Mouse (Mus musculus) forebrain, embryonic 11.5 days (tissue): ENCODE measurements around the gene Zfyve21. TPM values are rescaled to one million over a fixed set of nuclear protein-coding genes. Genes with fewer than 3 reads are reported as not detected.

Source experiments
- ATAC-seq: fragments of 200-750 bp; cut with Nextera tagmentation; replicated peaks from 2 replicates; pipeline ENCODE4 v1.8.0; 2017; ENCODE audit warnings: moderate TSS enrichment; ENCODE audit not compliant: low FRiP score
- DNase-seq: peaks from one replicate; pipeline ENCODE4 v3.0.0-alpha.2; 2017; ENCODE audit warnings: low spot score
- H3K27ac ChIP-seq: fragments of 300-500 bp; sonication (generic); 2 replicates; pipeline ENCODE4 v1.5.1; 2014; ENCODE audit warnings: low read depth, low read length
- H3K27me3 ChIP-seq: fragments of 300-500 bp; sonication (generic); 2 replicates; pipeline ENCODE4 v1.6.1; 2014; ENCODE audit warnings: mild to moderate bottlenecking, low read length, mixed read lengths; ENCODE audit not compliant: control insufficient read depth, insufficient read depth
- H3K36me3 ChIP-seq: fragments of 300-500 bp; sonication (generic); 2 replicates; pipeline ENCODE4 v1.6.1; 2014; ENCODE audit warnings: mild to moderate bottlenecking, low read length, moderate library complexity, mixed read lengths; ENCODE audit not compliant: control insufficient read depth, insufficient read depth
- H3K4me1 ChIP-seq: fragments of 300-500 bp; sonication (generic); replicated peaks from 2 replicates; pipeline ENCODE4 v1.6.1; 2014; ENCODE audit warnings: low read length, mixed read lengths; ENCODE audit not compliant: control insufficient read depth, insufficient read depth
- H3K4me2 ChIP-seq: fragments of 300-500 bp; sonication (generic); 2 replicates; pipeline ENCODE4 v1.6.1; 2014; ENCODE audit warnings: low read depth, mild to moderate bottlenecking, low read length, moderate library complexity, mixed read lengths; ENCODE audit not compliant: severe bottlenecking
- H3K4me3 ChIP-seq: fragments of 300-500 bp; sonication (generic); 2 replicates; pipeline ENCODE4 v1.5.1; 2014; ENCODE audit warnings: low read depth, low read length
- H3K9ac ChIP-seq: fragments of 300-500 bp; sonication (generic); 2 replicates; pipeline ENCODE4 v1.6.1; 2014; ENCODE audit warnings: low read length
- H3K9me3 ChIP-seq: fragments of 300-500 bp; sonication (generic); 2 replicates; pipeline ENCODE4 v1.6.1; 2016; ENCODE audit warnings: low read length, mixed read lengths; ENCODE audit not compliant: control insufficient read depth
- WGBS: fragments of 180-500 bp; shearing (Covaris S2); extraction: QIAGEN DNeasy Blood & Tissue Kit; methylation state at CpG from one replicate; pipeline ENCODE4 v1.1.7; 2014; 5-methylcytosine and 5-hydroxymethylcytosine counted together
- polyA plus RNA-seq: library from polyadenylated mRNA; unstranded; fragments of >200 nt; fragmentation: Nextera tagmentation; extraction: Ambion mirVana; gene quantifications from 2 replicates; pipeline ENCODE4 v1.2.1, GENCODE M21; 2014

Zfyve21 gene
- polyA plus RNA-seq, 1 experiment from 2014 or later: 66.5 TPM

DNA sequence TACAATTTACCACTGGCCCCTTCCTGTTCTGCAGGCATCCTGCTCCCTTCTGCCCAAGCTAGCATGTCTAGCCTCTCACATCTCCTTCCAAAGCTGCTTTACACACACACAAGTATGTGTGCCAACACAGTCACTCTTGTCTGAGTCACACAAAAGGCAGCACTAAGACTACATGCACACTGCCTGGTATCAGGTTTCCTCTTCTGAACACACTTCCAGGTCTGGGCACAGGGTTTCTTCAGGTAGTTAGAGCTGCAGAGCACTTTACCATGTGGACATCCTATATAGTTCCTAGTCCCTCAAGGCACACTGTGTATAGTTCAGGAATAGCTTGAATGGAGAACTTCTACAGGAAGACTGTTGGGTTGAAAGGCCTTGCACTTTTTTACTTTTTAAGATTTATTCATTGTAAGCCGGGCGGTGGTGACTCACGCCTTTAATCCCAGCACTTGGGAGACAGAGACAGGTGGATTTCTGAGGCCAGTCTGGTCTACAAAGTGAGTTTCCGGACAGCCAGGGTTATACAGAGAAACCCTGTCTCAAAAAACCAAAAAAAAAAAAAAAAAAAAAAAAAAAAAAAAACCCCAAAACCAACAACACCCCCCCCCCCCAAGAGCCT, 50.3 kb downstream of the Zfyve21 start:
- no peak overlapping the region for H3K4me2 ChIP-seq
- H3K9ac ChIP-seq: no peak overlapping the region
- H3K27ac ChIP-seq: no peak overlapping the region
- H3K27me3 ChIP-seq: no peaks in the 10 kb centered on the region
- H3K4me1 ChIP-seq: no peaks in the 10 kb centered on the region
- H3K9me3 ChIP-seq: no peaks in the 10 kb centered on the region
- no peak overlapping the region for H3K4me3 ChIP-seq
- no peak for DNase-seq
- no peaks in the 10 kb centered on the region for H3K36me3 ChIP-seq
- no peak for ATAC-seq
- WGBS: 89% methylated on average over 4 of the region's 4 CpGs

DNA sequence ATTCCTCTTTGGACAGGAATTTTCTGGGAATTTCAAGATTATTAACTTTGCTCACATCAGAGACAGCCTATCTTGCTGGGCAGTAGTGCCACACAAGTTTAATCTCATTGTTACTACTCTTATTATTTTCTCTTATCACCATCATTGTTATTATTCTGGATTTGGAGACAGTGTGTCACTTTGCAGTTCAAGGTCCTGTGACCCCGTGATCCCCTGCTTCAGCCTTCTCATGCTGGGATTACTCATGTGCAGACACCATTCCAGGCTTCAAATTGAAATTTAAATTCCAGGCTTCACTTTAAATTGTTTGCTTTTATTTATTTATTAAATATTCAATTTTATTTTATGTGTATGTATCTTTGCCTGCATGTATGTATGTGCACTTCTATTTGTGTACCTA, 55.8 kb downstream of the Zfyve21 start:
- no peak for ATAC-seq
- WGBS: 89% methylated on average over 1 of the region's 1 CpGs

DNA sequence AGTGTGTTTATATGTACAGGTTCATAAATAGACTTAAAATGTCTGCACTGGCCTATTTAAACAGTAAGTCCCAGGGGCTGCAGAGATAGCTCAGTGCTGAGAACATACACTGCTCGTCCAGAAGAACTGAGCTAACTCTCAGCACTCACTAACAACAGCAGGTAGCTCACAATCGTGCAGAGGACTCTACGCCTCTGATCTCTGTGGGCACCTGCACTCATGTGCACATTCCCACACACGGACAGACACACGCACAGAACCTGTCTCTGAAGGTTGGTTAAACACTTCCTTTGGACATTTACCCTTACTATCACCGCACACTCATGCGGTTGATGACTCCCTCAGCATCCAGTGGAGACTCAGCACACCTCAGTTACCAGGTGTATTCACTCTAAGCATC, 56.8 kb downstream of the Zfyve21 start:
- no peaks in the 10 kb centered on the region for H3K4me1 ChIP-seq
- no peak overlapping the region for H3K9ac ChIP-seq
- H3K9me3 ChIP-seq: no peaks in the 10 kb centered on the region
- no peak overlapping the region for H3K4me3 ChIP-seq
- ATAC-seq (no peak), DNase-seq (no peak)
- no peak overlapping the region for H3K4me2 ChIP-seq
- no peaks in the 10 kb centered on the region for H3K27me3 ChIP-seq
- H3K36me3 ChIP-seq: no peaks in the 10 kb centered on the region
- WGBS: 88% methylated on average over 7 of the region's 7 CpGs
- no peak overlapping the region for H3K27ac ChIP-seq

More for the DNA sequence above, 55.8 kb downstream of the Zfyve21 start:
- DNase-seq: no peak
- no peak overlapping the region for H3K4me3 ChIP-seq
- no peak overlapping the region for H3K9ac ChIP-seq
- no peak overlapping the region for H3K27ac ChIP-seq
- H3K36me3 ChIP-seq: no peaks in the 10 kb centered on the region
- H3K4me1 ChIP-seq: no peaks in the 10 kb centered on the region
- H3K9me3 ChIP-seq: no peaks in the 10 kb centered on the region
- no peak overlapping the region for H3K4me2 ChIP-seq
- no peaks in the 10 kb centered on the region for H3K27me3 ChIP-seq

DNA sequence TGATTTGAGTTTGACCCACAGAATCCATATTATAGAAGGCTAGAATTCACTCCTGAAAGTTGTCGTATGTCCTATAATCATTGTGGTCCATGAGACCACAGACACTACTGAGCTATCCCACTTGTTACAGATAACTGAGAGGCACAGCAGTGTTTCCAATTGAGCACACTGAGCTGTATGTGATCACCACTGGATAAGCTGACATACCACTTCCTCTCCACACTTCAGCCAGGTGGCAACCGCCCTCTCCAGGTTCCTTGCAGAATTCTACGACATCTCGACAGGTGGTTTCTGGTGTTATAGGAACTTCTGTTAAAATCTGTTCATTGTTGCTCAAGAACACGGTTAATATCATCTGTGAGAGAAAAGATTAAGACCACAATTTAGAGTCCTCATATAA, 58.1 kb downstream of the Zfyve21 start:
- ATAC-seq: no peak
- Histone ChIP-seq H3K27ac (no peak overlapping the region), H3K27me3 (no peaks in the 10 kb centered on the region), H3K9ac (no peak overlapping the region), H3K4me1 (no peaks in the 10 kb centered on the region), H3K9me3 (no peaks in the 10 kb centered on the region), H3K4me2 (no peak overlapping the region), H3K36me3 (no peaks in the 10 kb centered on the region), H3K4me3 (no peak overlapping the region)
- 86% methylated on average over 5 of the region's 5 CpGs for WGBS
- DNase-seq: no peak

DNA sequence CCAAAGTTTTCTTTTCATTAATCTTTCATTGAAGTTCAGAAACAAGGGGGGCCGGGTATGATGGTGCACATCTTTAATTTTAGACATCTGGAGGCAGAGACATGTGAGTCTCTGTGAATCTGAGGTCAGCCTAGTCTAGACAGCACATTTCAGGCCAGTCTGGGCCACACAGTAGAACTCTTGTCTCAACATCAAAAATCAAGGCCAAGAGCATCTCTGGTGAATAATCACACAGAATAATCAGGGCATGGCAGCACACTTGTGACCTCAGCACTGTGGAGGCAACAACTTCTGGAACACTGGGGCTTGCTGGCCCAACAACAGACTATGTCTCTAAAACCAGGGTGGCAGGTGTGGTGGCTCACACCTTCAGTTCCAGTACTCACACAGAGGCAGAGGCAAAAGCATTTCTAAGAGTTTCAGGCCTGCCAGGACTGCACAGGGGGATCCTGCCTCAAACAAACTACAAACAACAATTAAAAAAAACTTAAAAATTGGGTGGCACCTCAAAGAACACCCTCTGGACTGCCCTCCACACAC, 60.7 kb downstream of the Zfyve21 start:
- no peak overlapping the region for H3K4me3 ChIP-seq
- H3K36me3 ChIP-seq: no peaks in the 10 kb centered on the region
- H3K27me3 ChIP-seq: no peaks in the 10 kb centered on the region
- no peak overlapping the region for H3K27ac ChIP-seq
- no peak for ATAC-seq
- H3K9me3 ChIP-seq: no peaks in the 10 kb centered on the region
- H3K4me1 ChIP-seq: no peaks in the 10 kb centered on the region
- no peak overlapping the region for H3K9ac ChIP-seq
- DNase-seq: no peak
- WGBS: 78% methylated on average over 1 of the region's 1 CpGs
- no peak overlapping the region for H3K4me2 ChIP-seq

DNA sequence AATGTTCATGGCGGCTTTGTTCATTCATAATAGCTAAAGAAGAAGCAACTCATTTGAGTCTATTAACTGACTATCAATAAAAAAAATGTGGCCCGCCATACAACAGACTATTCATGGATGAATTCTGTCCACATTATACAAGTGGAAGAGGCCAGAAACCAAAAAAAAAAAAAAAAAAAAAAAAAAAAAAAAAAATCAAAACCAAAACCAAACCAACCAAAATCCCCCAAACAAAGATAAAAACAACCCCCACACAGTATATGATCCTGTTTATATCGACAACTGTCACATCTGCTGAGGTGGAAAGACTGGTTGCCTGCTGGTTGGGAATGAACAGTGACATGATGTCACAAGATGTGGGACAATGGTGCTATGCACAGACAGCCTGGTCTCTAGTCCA, 61.5 kb downstream of the Zfyve21 start:
- Histone ChIP-seq H3K9me3 (no peaks in the 10 kb centered on the region), H3K4me3 (no peak overlapping the region), H3K27me3 (no peaks in the 10 kb centered on the region), H3K36me3 (no peaks in the 10 kb centered on the region), H3K4me1 (no peaks in the 10 kb centered on the region), H3K4me2 (no peak overlapping the region), H3K9ac (no peak overlapping the region), H3K27ac (no peak overlapping the region)
- 90% methylated on average over 3 of the region's 3 CpGs for WGBS
- ATAC-seq: no peak
- DNase-seq: no peak

DNA sequence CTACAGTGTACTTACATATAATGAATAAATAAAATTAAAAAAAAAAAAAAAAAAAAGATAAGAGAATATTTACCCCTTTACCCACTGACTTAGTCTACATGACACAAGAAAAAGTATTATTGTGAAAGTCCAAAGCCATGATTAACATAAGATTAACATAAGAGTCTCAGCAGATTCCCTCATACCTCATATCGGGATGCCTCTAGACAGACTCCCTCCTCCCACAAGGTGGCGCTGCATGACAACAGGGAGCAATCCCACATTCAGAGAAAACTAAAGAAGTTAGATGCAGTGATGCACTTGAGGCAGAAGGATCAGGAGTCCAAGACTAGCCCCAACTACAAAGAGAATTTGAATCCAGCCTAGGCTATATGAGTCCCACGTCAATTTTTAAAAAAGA, 64.2 kb downstream of the Zfyve21 start:
- no peak overlapping the region for H3K9ac ChIP-seq
- no peak overlapping the region for H3K4me2 ChIP-seq
- no peaks in the 10 kb centered on the region for H3K4me1 ChIP-seq
- no peak overlapping the region for H3K27ac ChIP-seq
- DNase-seq: peak; percentile 87
- WGBS: 15% methylated on average over 3 of the region's 3 CpGs
- no peaks in the 10 kb centered on the region for H3K27me3 ChIP-seq
- no peak overlapping the region for H3K4me3 ChIP-seq
- no peaks in the 10 kb centered on the region for H3K9me3 ChIP-seq
- no peaks in the 10 kb centered on the region for H3K36me3 ChIP-seq
- ATAC-seq: peak; percentile 60; the same call in 1 of the 2 replicates

Other genes with a start within 250 kb of the Zfyve21 start
- 69.1 and 81.1 TPM in 2 replicates for gene Mark3, start 239.6 kb upstream of the Zfyve21 start, polyA plus RNA-seq
- gene Ckb, start 141.8 kb upstream of the Zfyve21 start, polyA plus RNA-seq: 2,325 and 2,523 TPM in 2 replicates
- gene Trmt61a, start 136.1 kb upstream of the Zfyve21 start, polyA plus RNA-seq: 12.9 and 15.6 TPM in 2 replicates
- 65.2 and 67.7 TPM in 2 replicates for gene Bag5, start 100.9 kb upstream of the Zfyve21 start, polyA plus RNA-seq
- gene Apopt1, start 100.9 kb upstream of the Zfyve21 start, polyA plus RNA-seq: 55.4 and 55.5 TPM in 2 replicates
- 226 and 247 TPM in 2 replicates for gene Klc1, start 55.3 kb upstream of the Zfyve21 start, polyA plus RNA-seq
- gene Xrcc3, start 297 bp upstream of the Zfyve21 start, polyA plus RNA-seq: 19.6 and 20.1 TPM in 2 replicates
- 6.3 and 7.6 TPM in 2 replicates for gene Ppp1r13b, start 93.9 kb downstream of the Zfyve21 start, polyA plus RNA-seq
- 524 and 551 TPM in 2 replicates for gene Atp5mpl, start 152.8 kb downstream of the Zfyve21 start, polyA plus RNA-seq
- gene Tdrd9, start 157.4 kb downstream of the Zfyve21 start, polyA plus RNA-seq: 0.94 and 1.7 TPM in 2 replicates
- gene Rd3l, start 167.1 kb downstream of the Zfyve21 start, polyA plus RNA-seq: not detected in 2 replicates